Mouse (Mus musculus) embryonic facial prominence, embryonic 10.5 days (tissue): ENCODE data around the gene Hlcs. TPM values are rescaled to one million over a fixed set of nuclear protein-coding genes. Genes with fewer than 3 reads are reported as not detected.
A peak's percentile ranks its signal among the peaks of the same experiment; 100 is the strongest.

ENCODE experiments used
- DNase-seq: peaks from one replicate; pipeline ENCODE4 v3.0.0-alpha.2; 2017; ENCODE audit warnings: low spot score
- H3K27ac ChIP-seq: fragments of 300-500 bp; sonication (generic); replicated peaks from 2 replicates; pipeline ENCODE4 v1.5.1; 2016; ENCODE audit warnings: mild to moderate bottlenecking
- H3K27me3 ChIP-seq: fragments of 300-500 bp; sonication (generic); replicated peaks from 2 replicates; pipeline ENCODE4 v1.6.1; 2016; ENCODE audit warnings: low read depth, mild to moderate bottlenecking; ENCODE audit not compliant: poor library complexity, severe bottlenecking
- H3K36me3 ChIP-seq: fragments of 300-500 bp; sonication (generic); replicated peaks from 2 replicates; pipeline ENCODE4 v1.6.1; 2016; ENCODE audit warnings: mild to moderate bottlenecking, moderate library complexity
- H3K4me1 ChIP-seq: fragments of 300-500 bp; sonication (generic); 2 replicates; pipeline ENCODE4 v1.6.1; 2016
- H3K4me3 ChIP-seq: fragments of 300-500 bp; sonication (generic); 2 replicates; pipeline ENCODE4 v1.5.1; 2016; ENCODE audit warnings: mild to moderate bottlenecking, moderate library complexity
- H3K9me3 ChIP-seq: fragments of 300-500 bp; sonication (generic); 2 replicates; pipeline ENCODE4 v1.6.1; 2016; ENCODE audit warnings: mild to moderate bottlenecking
- WGBS: fragments of 180-500 bp; shearing (Covaris S2); methylation state at CpG from one replicate; pipeline ENCODE4 v1.1.7; 2016; 5-methylcytosine and 5-hydroxymethylcytosine counted together
- polyA plus RNA-seq: library from polyadenylated mRNA; unstranded; fragments of >200 nt; fragmentation: Nextera tagmentation; extraction: Ambion mirVana; gene quantifications from 2 replicates; pipeline ENCODE4 v1.2.1, GENCODE M21; 2016

Gene Hlcs
- polyA plus RNA-seq, 1 experiment from 2014 or later: 12.2 TPM

GRCm38 (mm10) chr16:94095109-94095822 lies 218.1 kb downstream of the Hlcs start:
- H3K4me1 ChIP-seq: peaks cover 56% of the 10 kb centered on the region
- 0 out of 2 replicates have a peak overlapping the region, but pooled peaks have one; percentile 12 for H3K4me3 ChIP-seq
- H3K27ac ChIP-seq: no peak overlapping the region
- H3K36me3 ChIP-seq: no peaks in the 10 kb centered on the region
- WGBS: under 1% methylated on average over 26 of the region's 26 CpGs
- no peaks in the 10 kb centered on the region for H3K9me3 ChIP-seq
- DNase-seq: peak; percentile 58
- H3K27me3 ChIP-seq: peaks cover 100% of the 10 kb centered on the region

DNA sequence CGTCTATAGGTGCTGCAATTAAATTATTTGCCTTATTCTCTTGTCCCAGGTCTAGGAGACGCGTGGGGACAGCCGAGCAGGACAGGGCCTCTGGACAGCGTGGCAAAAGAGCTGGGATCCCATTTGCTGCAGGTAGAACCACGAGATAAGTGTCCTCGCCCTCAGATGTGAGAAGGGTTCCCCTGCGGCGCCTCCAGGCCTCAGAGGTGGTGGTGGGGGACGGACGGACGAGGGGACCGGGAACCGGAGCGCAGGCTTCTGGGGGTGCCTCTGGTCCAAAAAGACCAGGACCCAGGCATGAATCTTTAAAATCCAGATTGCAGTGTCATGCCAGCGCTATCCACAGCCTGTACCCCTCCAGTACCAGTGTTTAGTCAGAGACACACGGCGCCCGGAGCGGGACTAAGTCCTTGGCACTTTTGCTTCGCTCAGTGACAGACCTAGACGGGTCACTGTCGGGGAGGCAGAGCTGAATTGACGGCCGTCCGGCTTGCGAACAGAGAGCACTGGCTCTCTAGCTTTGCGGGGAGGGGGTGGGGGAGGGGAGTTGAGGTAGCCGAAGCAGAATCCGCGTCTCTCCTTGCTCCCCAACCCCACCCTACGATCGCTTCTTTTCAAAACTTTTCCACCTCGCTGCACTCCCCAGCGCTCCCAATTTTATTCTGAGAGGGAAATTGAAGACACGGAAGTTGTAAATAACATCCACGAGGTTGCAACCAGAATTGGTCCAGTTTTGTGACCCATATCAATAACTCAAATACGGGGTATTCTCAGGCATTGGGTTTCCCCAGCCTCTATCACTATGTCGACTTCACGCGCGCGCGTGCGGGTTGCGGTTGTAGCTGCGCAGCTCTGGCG lies 218.9 kb downstream of the Hlcs start:
- 0 out of 2 replicates have a peak overlapping the region, but pooled peaks have one; percentile 12 for H3K4me3 ChIP-seq
- no peaks in the 10 kb centered on the region for H3K9me3 ChIP-seq
- peaks cover 100% of the 10 kb centered on the region for H3K27me3 ChIP-seq
- H3K36me3 ChIP-seq: no peaks in the 10 kb centered on the region
- DNase-seq: peak; percentile 62
- WGBS: under 1% methylated on average over 48 of the region's 48 CpGs
- H3K27ac ChIP-seq: no peak overlapping the region
- peaks cover 50% of the 10 kb centered on the region for H3K4me1 ChIP-seq

DNA sequence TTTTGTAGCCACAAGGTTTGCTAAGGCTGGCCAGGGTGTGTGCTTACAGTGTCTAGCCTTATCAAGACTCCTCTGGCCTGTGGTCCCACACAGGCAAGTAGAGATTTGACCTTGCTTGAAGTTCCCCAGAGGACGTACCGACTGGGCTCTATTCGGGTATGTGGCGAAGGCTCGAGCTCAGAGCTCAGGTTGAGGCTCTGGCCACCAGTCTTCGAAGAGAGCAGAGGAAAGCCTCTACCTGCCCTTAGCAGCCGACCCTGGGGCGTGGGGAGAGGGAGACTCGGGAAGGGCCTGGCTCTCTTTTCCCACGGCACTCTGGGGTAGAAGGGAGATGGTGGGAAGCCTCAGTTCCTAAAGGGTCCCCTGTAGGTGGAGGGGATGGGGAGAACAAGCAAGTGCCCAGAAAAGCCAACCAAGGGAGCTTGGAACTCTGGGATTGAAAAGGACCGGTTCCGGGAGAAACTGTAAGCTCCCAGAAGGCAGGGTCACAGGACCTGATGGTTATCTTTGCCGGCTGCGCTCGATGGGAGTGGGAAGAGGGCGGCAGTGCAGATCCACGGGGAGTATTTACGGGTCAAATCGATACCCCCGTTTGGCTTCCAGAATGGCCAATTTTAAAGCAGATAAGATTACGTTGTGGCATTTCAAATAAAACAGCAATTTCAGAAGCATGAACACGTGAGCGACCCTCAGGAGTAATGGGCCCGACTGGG lies 220.1 kb downstream of the Hlcs start:
- peaks cover 50% of the 10 kb centered on the region for H3K4me1 ChIP-seq
- H3K9me3 ChIP-seq: no peaks in the 10 kb centered on the region
- peak; percentile 61 for DNase-seq
- no peaks in the 10 kb centered on the region for H3K36me3 ChIP-seq
- 0 out of 2 replicates have a peak overlapping the region, but pooled peaks have one; percentile 12 for H3K4me3 ChIP-seq
- peaks cover 100% of the 10 kb centered on the region for H3K27me3 ChIP-seq
- WGBS: under 1% methylated on average over 24 of the region's 24 CpGs
- H3K27ac ChIP-seq: no peak overlapping the region

DNA sequence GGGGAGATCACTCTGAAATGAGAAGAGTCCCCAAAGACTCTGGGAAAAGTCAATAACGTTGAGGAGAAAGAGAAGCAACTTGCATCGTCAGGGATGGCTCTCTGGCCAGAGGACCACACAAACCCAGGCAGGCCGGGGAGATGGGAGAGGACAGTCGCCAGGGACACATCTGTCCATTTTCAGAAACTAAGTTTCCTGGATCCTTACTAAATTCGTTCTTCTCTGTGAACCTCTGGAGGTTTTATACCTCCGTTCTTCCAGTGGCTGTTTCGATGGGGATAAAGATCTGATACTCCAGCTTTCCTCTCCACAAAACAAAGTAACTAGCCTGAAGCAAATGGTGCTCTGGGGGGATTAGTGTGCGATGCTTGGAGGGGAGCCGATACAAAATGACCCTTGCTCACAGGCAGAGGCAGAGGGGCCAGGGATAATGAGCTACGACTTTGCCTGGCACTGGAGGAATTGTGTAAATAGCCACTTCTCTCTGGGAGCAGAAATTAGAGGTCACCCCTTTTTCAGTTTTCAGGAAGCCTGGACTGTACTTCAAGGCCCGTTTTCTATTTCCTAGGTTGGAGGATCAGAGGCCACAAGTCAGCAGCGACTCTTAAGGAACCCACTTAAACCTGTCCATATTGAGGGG lies 220.7 kb downstream of the Hlcs start:
- Histone ChIP-seq H3K4me1 (peaks cover 43% of the 10 kb centered on the region), H3K4me3 (no peak overlapping the region), H3K27ac (no peak overlapping the region), H3K9me3 (no peaks in the 10 kb centered on the region), H3K36me3 (no peaks in the 10 kb centered on the region), H3K27me3 (peaks cover 100% of the 10 kb centered on the region)
- DNase-seq: peak; percentile 44
- 1% methylated on average over 12 of the region's 12 CpGs for WGBS

GRCm38 (mm10) chr16:94088819-94089692 lies 224.3 kb downstream of the Hlcs start:
- peak; percentile 46 for DNase-seq
- Histone ChIP-seq H3K4me3 (peak overlapping the region; percentile 27; the same call in 1 of the 2 replicates), H3K36me3 (no peaks in the 10 kb centered on the region)

GRCm38 (mm10) chr16:94088226-94088748 lies 225.1 kb downstream of the Hlcs start:
- Histone ChIP-seq H3K4me3 (peak overlapping the region; percentile 56), H3K27ac (no peak overlapping the region), H3K27me3 (peaks cover 100% of the 10 kb centered on the region), H3K4me1 (peaks cover 43% of the 10 kb centered on the region), H3K36me3 (no peaks in the 10 kb centered on the region), H3K9me3 (no peaks in the 10 kb centered on the region)
- DNase-seq: peak; percentile 45
- 1% methylated on average over 11 of the region's 11 CpGs for WGBS

More at GRCm38 (mm10) chr16:94088819-94089692, 224.3 kb downstream of the Hlcs start:
- Histone ChIP-seq H3K27me3 (peaks cover 100% of the 10 kb centered on the region), H3K9me3 (no peaks in the 10 kb centered on the region), H3K27ac (no peak overlapping the region), H3K4me1 (peaks cover 46% of the 10 kb centered on the region)
- WGBS: 5% methylated on average over 14 of the region's 14 CpGs

DNA sequence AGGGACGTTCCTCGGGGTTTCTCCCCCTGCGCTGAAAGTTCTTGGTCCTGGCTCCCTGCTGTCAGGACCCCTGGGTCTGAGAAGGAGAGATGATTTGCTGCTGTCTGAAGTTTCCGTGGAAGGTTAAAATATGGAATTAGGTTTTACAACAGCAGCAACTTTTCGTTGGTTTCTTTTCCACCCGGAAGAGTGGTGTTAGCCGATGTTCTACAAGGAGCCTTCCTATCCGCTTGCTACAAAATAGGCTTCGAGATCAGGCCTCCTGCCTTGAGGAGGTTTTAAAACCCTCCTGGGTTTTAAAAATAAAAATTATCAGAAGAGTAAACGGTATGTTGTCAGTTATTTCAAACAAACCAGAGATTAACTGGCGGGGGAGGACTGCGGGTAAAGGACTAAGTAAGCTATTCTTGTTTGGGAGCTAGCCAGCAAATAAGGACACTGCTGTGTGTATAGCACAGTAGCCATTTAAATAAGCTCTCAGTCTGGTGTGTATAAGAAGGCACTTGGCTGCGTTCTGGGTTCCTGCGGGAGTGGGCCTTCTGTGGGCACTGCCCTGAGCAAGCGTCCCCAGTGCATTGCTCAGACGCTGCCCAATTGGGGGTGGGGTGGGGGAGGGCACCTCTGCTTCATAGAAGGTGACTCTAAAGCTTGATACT lies 225.7 kb downstream of the Hlcs start:
- Histone ChIP-seq H3K4me3 (peak overlapping the region; percentile 56), H3K9me3 (no peaks in the 10 kb centered on the region), H3K27ac (no peak overlapping the region), H3K4me1 (peaks cover 37% of the 10 kb centered on the region), H3K27me3 (peaks cover 100% of the 10 kb centered on the region), H3K36me3 (no peaks in the 10 kb centered on the region)
- WGBS: 4% methylated on average over 16 of the region's 16 CpGs
- DNase-seq: no peak

GRCm38 (mm10) chr16:94086701-94087569 lies 226.4 kb downstream of the Hlcs start:
- DNase-seq: peak; percentile 70
- H3K27ac ChIP-seq: peak overlapping the region; percentile 44; the same call in 1 of the 2 replicates
- H3K36me3 ChIP-seq: no peaks in the 10 kb centered on the region
- WGBS: under 1% methylated on average over 50 of the region's 50 CpGs
- H3K4me1 ChIP-seq: peaks cover 35% of the 10 kb centered on the region
- H3K9me3 ChIP-seq: no peaks in the 10 kb centered on the region
- peaks cover 100% of the 10 kb centered on the region for H3K27me3 ChIP-seq
- peak overlapping the region; percentile 56 for H3K4me3 ChIP-seq

DNA sequence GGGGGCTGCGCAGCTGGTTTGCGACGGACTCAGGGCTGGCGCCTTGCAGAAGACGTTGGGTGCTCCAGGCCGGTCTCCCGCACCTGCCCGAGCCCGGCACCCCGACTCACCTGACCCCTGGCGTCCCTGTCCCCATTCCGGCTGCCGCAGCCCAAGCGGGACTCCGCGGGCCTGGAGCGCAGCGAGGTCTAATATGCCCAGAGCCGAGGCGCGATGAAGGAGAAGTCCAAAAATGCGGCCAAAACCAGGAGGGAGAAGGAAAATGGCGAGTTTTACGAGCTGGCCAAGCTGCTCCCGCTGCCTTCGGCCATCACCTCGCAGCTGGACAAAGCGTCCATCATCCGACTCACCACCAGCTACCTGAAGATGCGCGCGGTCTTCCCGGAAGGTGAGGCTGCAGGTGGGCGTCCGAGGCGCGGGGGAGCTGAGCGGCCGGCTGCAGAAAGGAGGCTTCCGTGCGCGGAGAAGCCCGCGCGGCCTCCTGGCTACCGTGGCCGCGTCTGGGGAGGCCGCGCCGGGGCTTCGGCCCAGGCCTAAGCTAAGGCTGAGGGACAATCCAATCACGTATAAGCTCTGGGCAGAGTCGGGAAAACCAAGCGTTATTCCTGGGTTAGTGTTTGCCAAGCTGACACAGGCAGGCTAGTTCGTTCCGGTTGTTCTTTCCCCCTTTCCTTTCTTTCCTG lies 227.6 kb downstream of the Hlcs start:
- H3K27me3 ChIP-seq: peaks cover 100% of the 10 kb centered on the region
- under 1% methylated on average over 57 of the region's 57 CpGs for WGBS
- H3K4me1 ChIP-seq: peaks cover 41% of the 10 kb centered on the region
- H3K36me3 ChIP-seq: no peaks in the 10 kb centered on the region
- peak; percentile 70 for DNase-seq
- H3K4me3 ChIP-seq: peak overlapping the region; percentile 56
- no peaks in the 10 kb centered on the region for H3K9me3 ChIP-seq
- peak overlapping the region; percentile 75 for H3K27ac ChIP-seq
